Mouse (Mus musculus) hindbrain, embryonic 14.5 days (tissue): ENCODE measurements around the gene Zgpat. TPM values are rescaled to one million over a fixed set of nuclear protein-coding genes. Genes with fewer than 3 reads are reported as not detected.

Experiments
- ATAC-seq: fragments of 200-750 bp; cut with Nextera tagmentation; 2 replicates; pipeline ENCODE4 v1.8.0; 2017; ENCODE audit warnings: moderate number of reproducible peaks, mild to moderate bottlenecking, moderate TSS enrichment, moderate library complexity; ENCODE audit not compliant: low FRiP score
- DNase-seq: peaks from one replicate; pipeline ENCODE4 v3.0.0-alpha.2; 2015; ENCODE audit warnings: low spot score
- H3K27ac ChIP-seq: fragments of 300-500 bp; sonication (generic); 2 replicates; pipeline ENCODE4 v1.5.1; 2014; ENCODE audit warnings: mild to moderate bottlenecking, moderate library complexity
- H3K27me3 ChIP-seq: fragments of 300-500 bp; sonication (generic); 2 replicates; pipeline ENCODE4 v1.6.1; 2014; ENCODE audit warnings: mild to moderate bottlenecking, low read length, mixed read lengths; ENCODE audit not compliant: control insufficient read depth, insufficient read depth
- H3K36me3 ChIP-seq: fragments of 300-500 bp; sonication (generic); replicated peaks from 2 replicates; pipeline ENCODE4 v1.6.1; 2014; ENCODE audit not compliant: control insufficient read depth, insufficient read depth
- H3K4me1 ChIP-seq: fragments of 300-500 bp; sonication (generic); replicated peaks from 2 replicates; pipeline ENCODE4 v1.6.1; 2014; ENCODE audit warnings: antibody characterized with exemption, low read length, mixed read lengths; ENCODE audit not compliant: control insufficient read depth, insufficient read depth
- H3K4me2 ChIP-seq: fragments of 300-500 bp; sonication (generic); replicated peaks from 2 replicates; pipeline ENCODE4 v1.6.1; 2014; ENCODE audit warnings: mild to moderate bottlenecking, moderate library complexity
- H3K4me3 ChIP-seq: fragments of 300-500 bp; sonication (generic); replicated peaks from 2 replicates; pipeline ENCODE4 v1.5.1; 2014; ENCODE audit warnings: mild to moderate bottlenecking, low read length
- H3K9ac ChIP-seq: fragments of 300-500 bp; sonication (generic); 2 replicates; pipeline ENCODE4 v1.6.1; 2014
- H3K9me3 ChIP-seq: fragments of 300-500 bp; sonication (generic); 2 replicates; pipeline ENCODE4 v1.6.1; 2016; ENCODE audit warnings: low read length; ENCODE audit not compliant: control insufficient read depth
- WGBS: fragments of 180-500 bp; shearing (Covaris S2); extraction: QIAGEN DNeasy Blood & Tissue Kit; methylation state at CpG from one replicate; pipeline ENCODE4 v1.1.7; 2014; 5-methylcytosine and 5-hydroxymethylcytosine counted together
- polyA plus RNA-seq: library from polyadenylated mRNA; unstranded; fragments of >200 nt; fragmentation: Nextera tagmentation; extraction: Ambion mirVana; gene quantifications from 2 replicates; pipeline ENCODE4 v1.2.1, GENCODE M21; 2014

Zgpat gene
- polyA plus RNA-seq, 1 experiment from 2014 or later: 67.6 TPM

DNA sequence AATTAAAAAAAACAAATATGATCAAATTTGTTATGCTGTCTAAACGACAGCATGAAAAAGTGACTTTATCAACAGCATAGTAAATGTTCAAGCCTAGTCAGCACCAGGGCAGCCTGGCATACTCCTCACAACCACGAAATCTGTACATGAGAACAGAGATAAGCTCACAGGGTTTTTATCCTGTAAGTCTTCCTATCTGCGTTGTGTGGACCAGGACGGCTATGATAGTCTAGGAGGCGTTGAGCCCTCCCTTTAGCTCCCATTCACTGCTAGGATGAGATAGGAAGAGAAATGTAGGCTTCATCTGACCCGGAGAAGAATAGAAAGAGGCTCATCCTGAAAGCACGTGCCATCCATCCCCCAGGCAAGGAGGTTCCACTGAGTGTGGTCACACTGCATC, 54.6 kb downstream of the Zgpat start:
- no peak overlapping the region for H3K4me3 ChIP-seq

DNA sequence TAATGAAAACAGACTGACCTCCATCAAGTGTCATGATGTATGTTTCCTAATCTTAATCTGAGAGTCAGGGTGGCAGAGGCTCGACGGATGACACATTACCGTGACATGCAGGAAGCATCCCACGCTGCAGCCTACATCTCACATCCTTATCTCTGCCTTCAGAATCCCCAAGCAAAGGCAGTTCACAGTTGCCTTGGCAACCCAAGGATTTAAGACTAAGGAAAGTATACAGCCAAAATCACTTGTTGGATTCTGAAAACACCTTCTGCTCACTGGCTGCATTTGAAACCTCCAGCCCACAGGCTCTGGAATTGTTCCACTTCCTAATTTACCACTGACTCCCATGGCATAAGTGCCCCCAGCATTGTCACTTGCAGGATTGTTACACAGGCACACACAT, 55.7 kb downstream of the Zgpat start:
- Histone ChIP-seq H3K27ac (no peak overlapping the region), H3K4me3 (no peak overlapping the region), H3K9ac (no peak overlapping the region), H3K4me1 (no peaks in the 10 kb centered on the region), H3K9me3 (no peaks in the 10 kb centered on the region), H3K4me2 (no peak overlapping the region), H3K36me3 (peaks cover 18% of the 10 kb centered on the region), H3K27me3 (no peaks in the 10 kb centered on the region)
- ATAC-seq: no peak
- 86% methylated on average over 4 of the region's 4 CpGs for WGBS
- no peak for DNase-seq

More for the DNA sequence above, 54.6 kb downstream of the Zgpat start:
- H3K27ac ChIP-seq: no peak overlapping the region
- no peak overlapping the region for H3K9ac ChIP-seq
- no peaks in the 10 kb centered on the region for H3K4me1 ChIP-seq
- WGBS: 87% methylated on average over 7 of the region's 7 CpGs
- no peaks in the 10 kb centered on the region for H3K27me3 ChIP-seq
- DNase-seq (no peak), ATAC-seq (no peak)
- no peak overlapping the region for H3K4me2 ChIP-seq
- peaks cover 18% of the 10 kb centered on the region for H3K36me3 ChIP-seq
- H3K9me3 ChIP-seq: no peaks in the 10 kb centered on the region

DNA sequence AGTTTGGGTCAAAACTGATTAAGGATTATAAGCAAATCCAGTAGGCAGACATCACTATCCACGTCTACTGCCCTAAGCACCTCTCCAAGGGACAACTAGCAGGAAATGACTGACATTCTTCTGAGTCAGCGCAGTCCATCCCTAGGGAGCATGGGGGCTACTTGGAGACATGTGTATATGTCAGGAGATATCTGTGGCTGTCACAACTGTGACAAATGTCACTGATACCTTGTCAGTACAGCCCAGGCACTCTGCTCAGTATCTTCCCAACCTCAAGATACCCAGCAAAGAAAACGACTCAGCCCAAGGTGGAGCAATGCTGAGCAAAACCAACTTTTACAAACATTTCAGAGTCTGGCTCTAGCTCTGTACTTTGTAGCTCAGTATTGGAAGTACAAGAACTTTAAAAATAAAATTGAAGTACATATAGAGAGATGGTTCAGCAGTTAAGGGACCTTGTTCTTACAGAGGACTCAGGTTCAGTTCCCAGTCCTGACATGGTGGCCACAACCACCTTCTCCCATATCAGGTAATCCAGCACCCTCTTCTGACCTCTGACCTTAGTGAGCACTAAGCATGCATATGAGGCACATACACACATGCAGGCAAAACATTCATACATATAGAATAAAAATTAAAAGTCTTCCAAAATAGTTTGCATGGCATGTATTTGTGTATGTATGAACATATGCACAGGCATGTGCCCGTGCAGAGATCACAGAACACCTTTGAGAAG, 56.3 kb downstream of the Zgpat start:
- DNase-seq (no peak), ATAC-seq (no peak)
- no peak overlapping the region for H3K9ac ChIP-seq
- 82% methylated on average over 4 of the region's 4 CpGs for WGBS
- peaks cover 18% of the 10 kb centered on the region for H3K36me3 ChIP-seq
- no peaks in the 10 kb centered on the region for H3K9me3 ChIP-seq
- H3K4me3 ChIP-seq: no peak overlapping the region
- no peaks in the 10 kb centered on the region for H3K4me1 ChIP-seq
- no peaks in the 10 kb centered on the region for H3K27me3 ChIP-seq
- H3K4me2 ChIP-seq: no peak overlapping the region
- no peak overlapping the region for H3K27ac ChIP-seq

DNA sequence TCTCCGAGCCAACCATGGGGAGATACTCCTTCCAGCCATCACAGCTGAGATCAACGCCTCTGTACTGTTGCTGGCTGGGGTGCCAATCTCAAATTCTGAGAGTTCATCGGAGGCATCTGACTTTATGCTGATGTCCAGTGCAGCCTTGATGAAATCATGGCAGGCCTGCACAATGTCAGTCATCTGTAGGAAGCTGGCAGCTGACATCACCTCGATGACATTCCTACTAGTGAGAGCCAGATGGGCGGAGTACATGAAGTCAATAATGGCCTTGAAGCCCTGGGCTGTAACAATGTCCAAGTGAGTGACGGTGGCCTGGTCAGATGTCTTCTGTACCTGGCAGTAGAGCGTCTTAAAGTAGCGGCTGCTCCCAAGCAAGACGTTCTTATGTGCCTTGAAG, 59.1 kb downstream of the Zgpat start:
- H3K9me3 ChIP-seq: no peaks in the 10 kb centered on the region
- no peak overlapping the region for H3K27ac ChIP-seq
- no peak overlapping the region for H3K9ac ChIP-seq
- ATAC-seq (no peak), DNase-seq (no peak)
- WGBS: 92% methylated on average over 9 of the region's 9 CpGs
- no peak overlapping the region for H3K4me2 ChIP-seq
- peaks cover 18% of the 10 kb centered on the region for H3K36me3 ChIP-seq
- no peaks in the 10 kb centered on the region for H3K4me1 ChIP-seq
- no peak overlapping the region for H3K4me3 ChIP-seq
- no peaks in the 10 kb centered on the region for H3K27me3 ChIP-seq

Other genes with a start within 250 kb of the Zgpat start
- gene Kcnq2, start 229.6 kb upstream of the Zgpat start, polyA plus RNA-seq: 54.2 and 55.9 TPM in 2 replicates
- 21.1 and 22.3 TPM in 2 replicates for gene Eef1a2, start 207.9 kb upstream of the Zgpat start, polyA plus RNA-seq
- gene Ppdpf, start 177.7 kb upstream of the Zgpat start, polyA plus RNA-seq: 382 and 446 TPM in 2 replicates
- gene Ptk6, start 162.1 kb upstream of the Zgpat start, polyA plus RNA-seq: not detected in 2 replicates
- 0.29 and 0.48 TPM in 2 replicates for gene Srms, start 151.7 kb upstream of the Zgpat start, polyA plus RNA-seq
- not detected in 2 replicates for gene Fndc11, start 144.9 kb upstream of the Zgpat start, polyA plus RNA-seq
- gene Helz2, start 122.9 kb upstream of the Zgpat start, polyA plus RNA-seq: 0.22 and 0.70 TPM in 2 replicates
- gene Gmeb2, start 76.9 kb upstream of the Zgpat start, polyA plus RNA-seq: 16.7 and 18.0 TPM in 2 replicates
- 1,468 and 1,594 TPM in 2 replicates for gene Stmn3, start 50.4 kb upstream of the Zgpat start, polyA plus RNA-seq
- 39.9 and 40.8 TPM in 2 replicates for gene Rtel1, start 45.2 kb upstream of the Zgpat start, polyA plus RNA-seq
- gene Arfrp1, start 476 bp downstream of the Zgpat start, polyA plus RNA-seq: 62.3 and 63.3 TPM in 2 replicates
- gene Lime1, start 15.2 kb downstream of the Zgpat start, polyA plus RNA-seq: 39.7 and 47.4 TPM in 2 replicates
- gene Zbtb46, start 94.5 kb downstream of the Zgpat start, polyA plus RNA-seq: 19.2 and 20.2 TPM in 2 replicates
- not detected in 2 replicates for gene Abhd16b, start 128.3 kb downstream of the Zgpat start, polyA plus RNA-seq
- gene Tpd52l2, start 132.2 kb downstream of the Zgpat start, polyA plus RNA-seq: 105 and 109 TPM in 2 replicates
- gene Dnajc5, start 155.6 kb downstream of the Zgpat start, polyA plus RNA-seq: 234 and 264 TPM in 2 replicates
- 57.2 and 60.7 TPM in 2 replicates for gene Uckl1, start 220.0 kb downstream of the Zgpat start, polyA plus RNA-seq
- gene Prpf6, start 226.9 kb downstream of the Zgpat start, polyA plus RNA-seq: 53.9 and 58.2 TPM in 2 replicates
- gene Zfp512b, start 227.9 kb downstream of the Zgpat start, polyA plus RNA-seq: 68.3 and 86.2 TPM in 2 replicates
- gene Samd10, start 234.3 kb downstream of the Zgpat start, polyA plus RNA-seq: 192 and 211 TPM in 2 replicates